Mouse (Mus musculus) CH12.LX (cell line): ENCODE data around the gene Miox. TPM values are rescaled to one million over a fixed set of nuclear protein-coding genes. Genes with fewer than 3 reads are reported as not detected.

Experiments used
- DNase-seq: peaks from one replicate; pipeline ENCODE4 v3.0.0-alpha.2; 2013; ENCODE audit errors: extremely low read depth
- H3K27ac ChIP-seq: 2 replicates; pipeline ENCODE4 v1.5.1; 2012; ENCODE audit warnings: low read depth, mild to moderate bottlenecking, control low read depth, moderate library complexity; ENCODE audit not compliant: insufficient read depth
- H3K27me3 ChIP-seq: replicated peaks from 2 replicates; pipeline ENCODE3; 2012; ENCODE audit warnings: inconsistent platforms
- H3K36me3 ChIP-seq, 2 experiments: replicated peaks in 1 of 2; 2 replicates each; pipeline versions ENCODE3 to v1.6.1; 2012; ENCODE audit warnings: inconsistent platforms in 1 of 2, low read length in 1 of 2, mild to moderate bottlenecking in 1 of 2, mixed read lengths in 1 of 2, moderate library complexity in 1 of 2; ENCODE audit not compliant: control insufficient read depth in 1 of 2, insufficient read depth in 1 of 2
- H3K4me1 ChIP-seq, 2 experiments: 2 replicates each; pipeline ENCODE4 v1.6.1; 2012; ENCODE audit warnings: inconsistent platforms in 1 of 2, moderate library complexity in 1 of 2; ENCODE audit not compliant: insufficient read depth in 2 of 2, control insufficient read depth in 1 of 2
- H3K4me2 ChIP-seq: 2 replicates; pipeline ENCODE4 v1.6.1; 2012; ENCODE audit warnings: low read depth, mild to moderate bottlenecking, control low read depth; ENCODE audit not compliant: poor library complexity, insufficient read depth, severe bottlenecking
- H3K4me3 ChIP-seq, 3 experiments: fragments of 150-350 bp in 1 of 3; sonication (generic) in 1 of 3; replicated peaks in 1 of 3; 2 replicates each; pipeline versions ENCODE3 to v1.5.1; 2011 to 2012; ENCODE audit warnings: low read depth in 2 of 3, low read length in 2 of 3, mild to moderate bottlenecking in 2 of 3, moderate library complexity in 2 of 3, control low read depth in 1 of 3, improper control_type of control experiment in 1 of 3, inconsistent platforms in 1 of 3, mixed read lengths in 1 of 3; ENCODE audit not compliant: poor library complexity in 1 of 3
- H3K79me2 ChIP-seq: replicated peaks from 2 replicates; pipeline ENCODE4 v1.6.1; 2012; ENCODE audit warnings: mild to moderate bottlenecking, moderate library complexity; ENCODE audit not compliant: control insufficient read depth, poor library complexity, insufficient read depth, severe bottlenecking; ENCODE audit errors: extremely low read depth
- H3K9ac ChIP-seq: 2 replicates; pipeline ENCODE4 v1.6.1; 2012; ENCODE audit warnings: low read depth, mild to moderate bottlenecking, control low read depth, moderate library complexity; ENCODE audit not compliant: insufficient read depth
- H3K9me3 ChIP-seq: replicated peaks from 2 replicates; pipeline ENCODE3; 2012; ENCODE audit warnings: low read length, inconsistent platforms, mixed read lengths
- CHD1 ChIP-seq: IDR thresholded peaks from 2 replicates; pipeline ENCODE4 v1.6.1; 2012; ENCODE audit warnings: low read depth, low read length, improper control_type of control experiment, inconsistent platforms
- CHD2 ChIP-seq: IDR thresholded peaks from 2 replicates; pipeline ENCODE4 v1.6.1; 2011; ENCODE audit warnings: low read length, improper control_type of control experiment
- E2F4 ChIP-seq: IDR thresholded peaks from 2 replicates; pipeline ENCODE4 v1.6.1; 2011; ENCODE audit warnings: low read depth, low read length, improper control_type of control experiment; ENCODE audit not compliant: insufficient replicate concordance
- EP300 ChIP-seq: IDR thresholded peaks from 2 replicates; pipeline ENCODE4 v1.6.1; 2011; ENCODE audit warnings: low read length, improper control_type of control experiment
- GABPA ChIP-seq: IDR thresholded peaks from 2 replicates; pipeline ENCODE4 v1.6.1; 2012; ENCODE audit warnings: low read depth, low read length, improper control_type of control experiment, inconsistent platforms; ENCODE audit not compliant: insufficient replicate concordance
- HCFC1 ChIP-seq: IDR thresholded peaks from 2 replicates; pipeline ENCODE4 v1.6.1; 2012; ENCODE audit warnings: low read depth, mild to moderate bottlenecking, inconsistent platforms, low read length, improper control_type of control experiment
- IRF4 ChIP-seq: IDR thresholded peaks from 2 replicates; pipeline ENCODE4 v1.6.1; 2014; ENCODE audit warnings: low read depth, mild to moderate bottlenecking, inconsistent platforms, low read length, improper control_type of control experiment
- JUN ChIP-seq: IDR thresholded peaks from 2 replicates; pipeline ENCODE4 v1.6.1; 2011; ENCODE audit warnings: low read depth, mild to moderate bottlenecking, low read length, improper control_type of control experiment, moderate library complexity; ENCODE audit not compliant: insufficient read depth
- JUND ChIP-seq: conservative IDR thresholded peaks from 2 replicates; pipeline ENCODE4 v1.6.1; 2011; ENCODE audit warnings: low read depth, low read length, improper control_type of control experiment
- MXI1 ChIP-seq: IDR thresholded peaks from 2 replicates; pipeline ENCODE4 v1.6.1; 2011; ENCODE audit warnings: mild to moderate bottlenecking, low read depth, low read length, improper control_type of control experiment
- MYC ChIP-seq: IDR thresholded peaks from 2 replicates; pipeline ENCODE4 v1.6.1; 2011; ENCODE audit warnings: low read depth, mild to moderate bottlenecking, improper control_type of control experiment, low read length
- NRF1 ChIP-seq: IDR thresholded peaks from 2 replicates; pipeline ENCODE4 v1.6.1; 2014; ENCODE audit warnings: low read depth, mild to moderate bottlenecking, inconsistent platforms, low read length, improper control_type of control experiment, moderate library complexity
- RAD21 ChIP-seq: IDR thresholded peaks from 2 replicates; pipeline ENCODE4 v1.6.1; 2011; ENCODE audit warnings: low read depth, mild to moderate bottlenecking, low read length, improper control_type of control experiment, moderate library complexity
- RCOR1 ChIP-seq: conservative IDR thresholded peaks from 2 replicates; pipeline ENCODE4 v1.6.1; 2012; ENCODE audit warnings: low read depth, mild to moderate bottlenecking, inconsistent platforms, low read length, improper control_type of control experiment
- SIN3A ChIP-seq: IDR thresholded peaks from 2 replicates; pipeline ENCODE4 v1.6.1; 2012; ENCODE audit warnings: low read length, improper control_type of control experiment, inconsistent platforms
- SMC3 ChIP-seq: IDR thresholded peaks from 2 replicates; pipeline ENCODE4 v1.6.1; 2011; ENCODE audit warnings: low read depth, low read length, improper control_type of control experiment
- TBP ChIP-seq: conservative IDR thresholded peaks from 2 replicates; pipeline ENCODE4 v1.6.1; 2011; ENCODE audit warnings: low read depth, low read length, improper control_type of control experiment
- UBTF ChIP-seq: IDR thresholded peaks from 2 replicates; pipeline ENCODE4 v1.6.1; 2012; ENCODE audit warnings: low read depth, mild to moderate bottlenecking, inconsistent platforms, low read length, improper control_type of control experiment, moderate library complexity
- USF2 ChIP-seq: conservative IDR thresholded peaks from 2 replicates; pipeline ENCODE4 v1.6.1; 2011; ENCODE audit warnings: low read depth, low read length, improper control_type of control experiment
- ZKSCAN1 ChIP-seq: IDR thresholded peaks from 2 replicates; pipeline ENCODE4 v1.6.1; 2012; ENCODE audit warnings: low read depth, inconsistent platforms, low read length, improper control_type of control experiment, borderline replicate concordance
- ZNF384 ChIP-seq: IDR thresholded peaks from 2 replicates; pipeline ENCODE4 v1.6.1; 2012; ENCODE audit warnings: low read depth, low read length, improper control_type of control experiment, inconsistent platforms
- dilution Hi-C: fragments of 300-500 bp; cut with MboI; formaldehyde crosslinking; loops from 2 replicates; pipeline ENCODE4 v1.14.3; 2020; ENCODE audit warnings: low sequenced_read_pairs; ENCODE audit not compliant: extremely low pct_unique_long_range_greater_than_20kb, extremely low pct_ligation_motif_present
- in situ Hi-C: fragments of 300-500 bp; cut with MboI; formaldehyde crosslinking; loops from 3 replicates; pipeline ENCODE4 v1.14.3; 2019; ENCODE audit warnings: low sequenced_read_pairs, low pct_ligation_motif_present, low pct_unique_long_range_greater_than_20kb, mixed read lengths
- polyA plus RNA-seq: library from polyadenylated mRNA; unstranded; fragments of >175 nt; gene quantifications from 2 replicates; pipeline ENCODE4 v1.2.1, GENCODE M21; 2012; ENCODE audit warnings: low read depth; ENCODE audit not compliant: insufficient read length
- total RNA-seq, 2 experiments: library from RNA; depleted of rRNA; stranded (reverse); fragments of 300-350 nt in 1 of 2; fragments of >200 nt in 1 of 2; gene quantifications; 2 replicates each; pipeline ENCODE4 v1.2.3; 2012 to 2014

Miox gene
- total and polyA plus RNA-seq, 3 experiments, result not detected

DNA sequence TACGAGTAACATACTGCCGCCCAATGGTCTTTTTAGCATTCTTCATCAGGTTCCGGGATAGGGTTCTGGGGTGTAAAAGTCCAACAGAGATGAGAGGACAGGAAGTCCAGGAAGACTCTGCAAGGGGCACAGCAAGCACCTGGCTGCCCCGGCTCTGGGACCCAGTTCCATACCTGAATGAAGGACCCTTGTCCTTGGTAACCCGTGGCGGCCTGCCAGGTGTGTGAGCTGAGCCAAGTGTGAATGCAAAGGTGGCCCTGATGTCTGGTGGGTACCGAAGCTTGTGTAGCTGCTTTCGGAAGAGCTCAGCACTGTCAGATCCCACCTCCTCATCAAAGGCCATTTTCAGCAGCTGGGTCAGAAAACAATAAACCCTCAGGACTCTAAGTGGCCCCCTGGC, 33.6 kb upstream of the Miox start:
- no peak overlapping the region for H3K4me3 ChIP-seq
- dilution Hi-C loops (no loop called here), in situ Hi-C loops (no loop called here)
- H3K9me3 ChIP-seq, result no peaks in the 10 kb centered on the region
- H3K4me2 ChIP-seq, result no peak overlapping the region
- TF ChIP-seq CHD1, result no peak
- no peak for TF ChIP-seq MYC
- TF ChIP-seq JUND, result no peak
- TF ChIP-seq SIN3A, result no peak
- no peak for TF ChIP-seq ZNF384
- TF ChIP-seq NRF1, result no peak
- TF ChIP-seq RCOR1, result no peak
- TF ChIP-seq MXI1, result no peak
- TF ChIP-seq RAD21, result no peak
- TF ChIP-seq ZKSCAN1, result no peak
- no peak for TF ChIP-seq CHD2
- no peak for TF ChIP-seq USF2
- no peak for TF ChIP-seq TBP
- no peak for TF ChIP-seq EP300
- no peak for TF ChIP-seq JUN
- no peak for TF ChIP-seq IRF4
- TF ChIP-seq SMC3, result no peak
- no peak for TF ChIP-seq UBTF
- H3K79me2 ChIP-seq, result no peaks in the 10 kb centered on the region
- no peaks in the 10 kb centered on the region for H3K4me1 ChIP-seq
- no peak overlapping the region for H3K9ac ChIP-seq
- H3K36me3 ChIP-seq, result peaks cover 62 to 91% of the 10 kb centered on the region in 2 experiments
- H3K27ac ChIP-seq, result no peak overlapping the region
- H3K27me3 ChIP-seq, result no peaks in the 10 kb centered on the region
- no peak for DNase-seq

DNA sequence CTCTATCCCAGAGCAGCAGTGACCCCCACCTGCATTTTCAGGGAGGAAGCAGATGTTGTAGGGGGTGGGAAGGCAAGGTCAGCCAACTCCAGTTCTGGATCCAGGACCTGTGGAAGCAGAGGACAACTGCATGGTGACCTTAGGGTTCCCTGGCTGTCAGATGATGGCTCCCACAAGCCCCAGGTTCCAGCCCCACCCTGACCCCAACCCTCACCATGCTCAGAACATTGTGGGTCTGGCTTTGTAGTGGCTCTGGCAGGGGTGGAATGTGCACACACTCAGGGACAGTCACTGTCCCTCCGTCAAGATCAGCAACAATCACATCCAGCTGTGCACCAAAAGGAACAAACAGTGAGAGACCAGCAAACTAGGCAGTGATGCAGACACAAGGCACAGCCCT, 28.2 kb upstream of the Miox start:
- in situ Hi-C loops (no loop called here), dilution Hi-C loops (no loop called here)
- Histone ChIP-seq H3K79me2 (peaks cover 2% of the 10 kb centered on the region; the same call in 1 of the 2 replicates), H3K4me2 (no peak overlapping the region), H3K36me3 (peaks cover 56 to 70% of the 10 kb centered on the region in 2 experiments), H3K27ac (no peak overlapping the region), H3K9me3 (no peaks in the 10 kb centered on the region), H3K9ac (no peak overlapping the region), H3K27me3 (no peaks in the 10 kb centered on the region), H3K4me1 (peaks cover 27 to 40% of the 10 kb centered on the region in 2 experiments), H3K4me3 (no peak overlapping the region)
- DNase-seq, result no peak
- TF ChIP-seq IRF4 (no peak), GABPA (no peak), TBP (no peak), EP300 (no peak), CHD2 (no peak), HCFC1 (no peak), SIN3A (no peak), E2F4 (no peak), NRF1 (no peak), MYC (no peak)
